Mouse (Mus musculus) heart, adult 10 weeks (tissue): ENCODE measurements around the gene Dnajb8. TPM values are rescaled to one million over a fixed set of nuclear protein-coding genes. Genes with fewer than 3 reads are reported as not detected.

Source experiments
- polyA plus RNA-seq: library from polyadenylated mRNA; stranded (reverse); fragments of 350-450 nt; fragmentation: Illumina TruSeq; extraction: RNeasy Lipid Tissue Mini Kit (QIAGEN cat#74804); gene quantifications from one replicate; pipeline ENCODE4 v1.2.3, GENCODE M21; 2014; ENCODE audit warnings: low read depth, low replicate concordance

Dnajb8 gene
- not detected for polyA plus RNA-seq

GRCm38 (mm10) chr6:88221968-88222367, at the start of gene Dnajb8:
Dnajb8 (plus strand) TSS chr6:88222268.

GRCm38 (mm10) chr6:88193433-88194052, 28.5 kb upstream of the Dnajb8 start, which contains the start of gene Gata2:
Gata2 (plus strand) TSS chr6:88193891.

Other genes with a start within 250 kb of the Dnajb8 start
- gene H1fx, start 240.6 kb upstream of the Dnajb8 start, polyA plus RNA-seq, result 1.3 TPM
- gene Rab7, start 177.0 kb upstream of the Dnajb8 start, polyA plus RNA-seq, result 277 TPM
- gene Rpn1, start 137.8 kb upstream of the Dnajb8 start, polyA plus RNA-seq, result 71.6 TPM
- gene Gata2, start 28.4 kb upstream of the Dnajb8 start, polyA plus RNA-seq, result 13.5 TPM
- gene Eefsec, start 224.3 kb downstream of the Dnajb8 start, polyA plus RNA-seq, result 4.5 TPM
- 24.5 TPM for gene Ruvbl1, start 243.1 kb downstream of the Dnajb8 start, polyA plus RNA-seq